Mouse (Mus musculus): Measurements from ENCODE around the gene Asah2. TPM values are rescaled to one million over a fixed set of nuclear protein-coding genes. Genes with fewer than 3 reads are reported as not detected.

Asah2 gene
- total RNA-seq, 2 experiments from 2014 or later = 2.5 TPM; not detected in 1

GRCm38 (mm10) chr19:32002623-32003022 lies 105.4 kb downstream of the Asah2 start:
- no peak for ATAC-seq (replicated peaks; ENCODE audit: low FRiP score, poor library complexity, severe bottlenecking)

- no peak for ATAC-seq (replicated peaks; ENCODE audit: low FRiP score, poor library complexity, severe bottlenecking)
These were observed 111.1 kb downstream of the Asah2 start for GRCm38 (mm10) chr19:31996916-31997315.

GRCm38 (mm10) chr19:31991057-31991456 lies 117.0 kb downstream of the Asah2 start:
- ATAC-seq (replicated peaks; ENCODE audit: low FRiP score, poor library complexity, severe bottlenecking) = no peak

- no peak for ATAC-seq (replicated peaks; ENCODE audit: low FRiP score, poor library complexity, severe bottlenecking)
These were observed 132.1 kb downstream of the Asah2 start for GRCm38 (mm10) chr19:31975882-31976281.

DNA sequence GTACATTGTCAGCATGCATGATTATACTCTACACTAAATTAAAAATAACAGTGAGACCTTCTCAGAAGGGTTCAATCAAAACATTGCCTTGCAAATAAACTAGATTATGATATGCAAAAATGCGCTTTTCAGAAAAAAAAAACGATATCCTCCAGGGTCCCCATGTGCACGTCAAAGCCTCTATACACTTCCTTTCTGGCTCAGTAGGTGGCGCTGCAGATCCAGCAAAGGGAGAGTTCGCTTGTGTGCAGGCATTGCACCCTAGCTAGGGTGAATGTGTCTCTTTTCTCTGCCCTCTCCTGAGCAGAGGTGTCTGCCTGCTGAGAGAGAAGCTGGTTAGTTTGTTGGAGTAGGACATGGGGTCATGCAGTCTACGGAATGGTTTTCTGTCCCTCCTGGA lies 136.0 kb downstream of the Asah2 start:
- peak; percentile 43; the same call in 1 of the 2 replicates for ATAC-seq (replicated peaks; ENCODE audit: low FRiP score, poor library complexity, severe bottlenecking)

DNA sequence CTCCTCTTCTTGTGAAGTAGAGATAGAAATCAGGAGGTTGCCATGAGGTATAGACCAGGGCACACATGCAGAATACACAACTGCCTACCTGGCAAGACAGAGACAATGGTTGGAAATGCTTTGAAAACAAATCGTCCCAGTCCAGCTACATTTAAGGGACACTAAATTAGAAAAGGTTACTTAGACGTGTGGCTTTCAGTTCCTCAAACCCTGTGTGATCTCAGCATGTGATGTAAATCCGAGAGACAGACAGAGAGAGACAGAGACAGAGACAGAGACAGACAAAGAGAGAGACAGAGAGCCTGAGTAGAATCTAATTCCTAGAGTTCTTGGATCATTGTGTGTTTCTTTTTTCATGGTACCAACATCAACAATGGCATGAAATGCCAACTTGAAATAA lies 136.6 kb downstream of the Asah2 start:
- ATAC-seq (replicated peaks; ENCODE audit: low FRiP score, poor library complexity, severe bottlenecking) = no peak

- no peak for ATAC-seq (replicated peaks; ENCODE audit: low FRiP score, poor library complexity, severe bottlenecking)
These were observed 140.0 kb downstream of the Asah2 start for GRCm38 (mm10) chr19:31967933-31968532.

- no peak for ATAC-seq (replicated peaks; ENCODE audit: low FRiP score, poor library complexity, severe bottlenecking)
These were observed 144.9 kb downstream of the Asah2 start for GRCm38 (mm10) chr19:31963147-31963546.

DNA sequence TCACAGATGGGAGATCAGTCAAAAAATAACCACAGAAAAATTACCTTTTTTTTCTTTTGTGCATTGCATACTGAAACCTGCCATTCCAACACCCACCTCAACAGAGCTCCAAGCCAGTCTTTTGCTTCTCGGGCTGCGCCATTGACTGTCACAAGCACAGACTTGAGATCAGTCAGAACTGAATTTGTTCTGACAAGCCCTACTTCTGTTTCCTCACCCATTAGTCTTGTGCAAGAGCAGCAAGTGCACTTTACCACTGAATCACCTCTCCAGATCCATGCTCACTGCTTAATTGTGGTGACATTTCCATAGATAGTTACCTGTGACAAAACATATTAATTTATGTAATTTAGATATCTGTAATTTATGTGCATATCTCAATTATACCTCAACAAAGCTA lies 147.6 kb downstream of the Asah2 start:
- ATAC-seq (replicated peaks; ENCODE audit: low FRiP score, poor library complexity, severe bottlenecking) = no peak

DNA sequence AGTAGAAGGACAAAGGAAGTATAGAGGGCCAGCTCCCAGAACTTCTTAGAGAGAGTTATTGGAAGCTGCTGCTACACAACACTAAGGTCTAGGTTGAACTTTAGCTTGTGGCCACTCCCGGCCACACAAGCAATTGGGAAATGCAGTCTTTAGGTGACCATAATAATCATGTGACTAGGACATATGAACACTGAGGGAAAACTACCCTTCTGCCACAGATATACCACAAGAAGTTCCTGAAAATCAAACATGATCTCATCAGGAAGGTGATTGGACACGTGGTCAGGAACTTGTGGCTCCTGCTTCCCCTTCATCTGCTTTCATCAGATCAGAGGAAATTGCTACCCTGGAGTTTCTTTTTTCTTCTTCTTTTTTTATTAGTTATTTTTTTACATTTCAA lies 151.7 kb downstream of the Asah2 start:
- ATAC-seq (replicated peaks; ENCODE audit: low FRiP score, poor library complexity, severe bottlenecking) = no peak

- ATAC-seq (replicated peaks; ENCODE audit: low FRiP score, poor library complexity, severe bottlenecking) = no peak
These were observed 153.3 kb downstream of the Asah2 start for GRCm38 (mm10) chr19:31954696-31955095.

DNA sequence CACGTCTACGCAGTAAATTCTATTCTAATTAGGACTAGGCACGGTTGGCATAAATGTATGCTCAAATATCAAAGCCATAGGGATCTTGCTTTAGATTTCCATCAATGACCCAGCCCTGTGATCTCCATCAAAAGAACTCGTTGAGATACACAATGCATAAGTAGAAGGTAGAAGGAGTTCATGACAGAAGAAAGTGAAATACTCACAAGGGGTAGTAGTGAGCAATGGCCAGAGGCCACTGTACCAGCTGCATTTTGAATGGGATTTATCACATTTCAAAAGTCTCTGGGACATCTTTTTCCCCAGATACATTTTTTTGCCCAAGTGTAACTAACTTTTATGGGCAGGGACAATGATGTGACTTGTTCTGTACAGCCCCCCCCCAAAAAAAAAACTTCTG lies 153.7 kb downstream of the Asah2 start:
- ATAC-seq (replicated peaks; ENCODE audit: low FRiP score, poor library complexity, severe bottlenecking) = no peak

- no peak for ATAC-seq (replicated peaks; ENCODE audit: low FRiP score, poor library complexity, severe bottlenecking)
These were observed 154.2 kb downstream of the Asah2 start for GRCm38 (mm10) chr19:31953799-31954198.

DNA sequence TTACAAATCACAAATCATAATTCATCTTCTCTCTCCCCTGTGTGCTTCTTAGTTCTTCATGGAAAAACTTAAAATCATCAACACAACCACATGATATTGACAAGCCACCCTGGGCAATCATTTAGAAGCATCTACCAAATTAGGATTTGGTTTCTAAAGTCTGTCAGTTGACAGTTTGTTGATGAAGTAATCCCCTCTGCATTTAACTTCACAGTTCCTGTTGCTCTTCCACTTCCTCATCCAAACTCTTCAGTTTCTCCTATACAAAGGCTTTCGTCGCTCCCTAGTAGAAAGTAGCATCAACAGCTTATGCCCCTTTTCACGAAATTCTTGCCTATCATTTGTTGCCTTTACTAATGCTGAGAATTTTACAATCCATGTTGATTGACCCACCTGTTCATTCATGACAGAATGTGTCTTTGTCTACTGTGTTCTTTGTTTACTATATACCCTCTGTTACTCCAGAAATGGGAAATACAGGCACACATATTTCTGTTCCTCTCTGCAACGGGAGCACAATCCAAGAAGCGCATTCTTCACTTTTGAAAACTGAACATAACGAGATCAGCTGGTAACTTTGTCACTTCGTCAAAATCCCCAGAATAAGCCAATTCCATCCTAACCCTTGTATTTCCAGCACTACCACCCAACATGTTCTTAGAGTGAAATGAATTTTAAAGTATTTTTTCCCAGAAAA lies 157.1 kb downstream of the Asah2 start:
- no peak for ATAC-seq (replicated peaks; ENCODE audit: low FRiP score, poor library complexity, severe bottlenecking)

Other genes starting within 250 kb of the Asah2 start
- gene A1cf, start 239.4 kb downstream of the Asah2 start, total RNA-seq (2015; ENCODE audit: low replicate concordance) = not detected in 2 replicates
- not detected in 2 replicates for gene A1cf, start 239.4 kb downstream of the Asah2 start, total RNA-seq (2017; ENCODE audit: low replicate concordance)